Mouse (Mus musculus) layer of hippocampus, adult 9-10 months (tissue): ENCODE results near the gene Lmf1.

ENCODE experiments used
- DNase-seq: peaks from one replicate; pipeline ENCODE4 v3.0.0; 2022; ENCODE audit warnings: low spot score

Lmf1 gene

GRCm38 (mm10) chr17:25643517-25644294 lies 64.8 kb downstream of the Lmf1 start:
- no peak for DNase-seq

DNA sequence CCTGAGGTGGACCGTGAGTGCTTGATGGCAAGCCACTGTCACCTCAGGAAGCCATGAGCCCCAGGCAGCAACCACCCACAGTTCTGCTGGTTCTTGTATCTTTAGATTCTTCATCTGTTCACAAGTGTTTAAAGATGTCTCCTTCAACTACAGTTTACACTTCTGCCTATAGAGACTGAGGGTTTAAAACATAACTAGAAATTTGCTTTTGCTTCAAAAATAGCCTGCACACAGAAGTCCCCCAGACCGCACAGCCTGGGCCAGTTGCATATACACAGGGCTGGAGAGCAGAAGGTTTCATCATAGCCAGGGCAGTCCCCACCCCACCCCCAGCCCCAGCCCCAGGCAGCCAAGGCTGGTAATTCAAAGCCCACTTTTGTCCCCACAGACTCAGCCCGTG lies 65.9 kb downstream of the Lmf1 start:
- DNase-seq, result no peak

GRCm38 (mm10) chr17:25645661-25646060 lies 66.8 kb downstream of the Lmf1 start:
- no peak for DNase-seq

DNA sequence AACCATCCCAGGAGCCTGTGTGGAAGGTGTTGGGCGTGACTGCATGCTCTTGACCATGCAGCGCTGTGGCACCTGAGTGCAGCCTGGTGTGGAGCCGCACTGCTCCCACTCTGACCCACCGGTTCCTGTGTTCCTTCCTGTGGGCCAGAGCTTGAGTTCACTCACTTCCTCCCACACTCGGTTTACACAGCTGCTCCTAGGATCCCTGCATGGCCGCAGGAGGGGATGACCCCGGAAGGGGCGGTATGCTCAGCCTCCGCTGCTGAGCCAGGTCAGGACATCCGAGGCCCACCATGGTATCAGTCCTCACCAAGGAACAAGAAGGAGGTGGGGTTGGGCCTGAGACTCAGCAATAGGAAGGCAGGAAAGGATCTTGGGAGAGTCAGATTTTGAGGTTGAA lies 69.0 kb downstream of the Lmf1 start:
- DNase-seq, result no peak

DNA sequence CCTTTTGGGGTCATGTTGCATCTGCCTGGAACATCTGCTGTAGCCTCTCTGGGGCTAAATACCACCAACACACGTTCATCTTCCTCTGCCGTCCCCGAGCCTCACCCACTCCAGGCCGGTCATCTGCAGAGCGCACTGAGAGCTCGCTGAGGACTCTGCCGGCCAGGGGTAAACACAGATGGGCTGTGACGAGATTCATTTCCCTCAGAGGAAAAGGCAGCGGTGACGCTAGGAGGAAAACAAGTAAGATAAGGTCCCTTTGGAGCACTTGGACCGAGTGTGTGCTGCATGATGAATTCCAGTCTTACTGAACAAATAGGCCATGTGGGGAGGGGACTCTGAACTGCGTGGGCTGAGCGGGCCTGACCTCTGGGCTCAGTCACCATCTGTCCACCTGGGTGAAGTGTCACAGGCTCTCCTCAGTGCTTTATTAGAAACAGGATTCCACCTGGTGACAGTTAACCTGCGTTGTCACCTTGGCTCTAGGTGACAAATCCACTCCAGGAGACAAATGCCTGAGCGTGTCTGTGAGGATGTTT lies 69.9 kb downstream of the Lmf1 start:
- DNase-seq, result no peak

DNA sequence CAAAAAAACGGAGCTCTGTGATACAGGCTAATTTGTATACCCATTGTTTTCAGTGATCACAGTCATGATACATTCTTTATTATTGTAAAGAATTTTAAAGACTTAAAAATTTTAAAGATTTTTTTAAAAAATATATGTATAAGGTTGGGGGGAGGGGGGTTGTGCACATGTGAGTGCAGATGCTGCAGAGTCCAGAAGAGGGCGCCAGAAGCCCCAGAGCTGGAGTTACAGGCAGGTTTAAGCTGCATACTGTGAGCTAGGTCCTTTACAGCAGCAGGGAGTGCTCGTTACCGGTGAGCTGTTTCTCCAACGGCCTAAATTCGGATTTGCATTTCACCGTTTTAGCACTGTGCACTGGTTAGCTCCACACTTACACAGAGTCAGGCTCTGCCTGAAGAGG lies 71.8 kb downstream of the Lmf1 start:
- DNase-seq, result no peak

- no peak for DNase-seq
These were observed 73.4 kb downstream of the Lmf1 start for GRCm38 (mm10) chr17:25652272-25652671.

- no peak for DNase-seq
These were observed 77.4 kb downstream of the Lmf1 start for GRCm38 (mm10) chr17:25656142-25656825.

DNA sequence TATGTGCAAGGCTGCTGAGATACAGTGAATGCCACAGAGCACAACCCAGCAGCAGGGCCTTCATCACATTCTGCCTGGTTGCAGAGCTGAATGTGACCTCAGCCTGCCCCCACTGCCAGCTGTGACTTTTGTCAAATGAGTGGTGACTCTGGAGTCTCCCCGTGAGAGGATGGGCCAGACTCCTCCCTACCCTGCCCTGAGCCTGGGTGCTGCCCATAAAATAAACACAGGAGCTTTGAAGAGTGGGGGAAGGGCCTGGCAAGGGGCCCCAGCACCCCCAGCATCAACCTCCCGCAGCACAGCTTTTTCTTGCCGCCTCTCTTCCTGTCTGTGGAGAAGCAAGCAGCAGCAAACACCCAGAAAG lies 77.9 kb downstream of the Lmf1 start:
- no peak for DNase-seq

GRCm38 (mm10) chr17:25663213-25663835 lies 84.4 kb downstream of the Lmf1 start:
- no peak for DNase-seq

DNA sequence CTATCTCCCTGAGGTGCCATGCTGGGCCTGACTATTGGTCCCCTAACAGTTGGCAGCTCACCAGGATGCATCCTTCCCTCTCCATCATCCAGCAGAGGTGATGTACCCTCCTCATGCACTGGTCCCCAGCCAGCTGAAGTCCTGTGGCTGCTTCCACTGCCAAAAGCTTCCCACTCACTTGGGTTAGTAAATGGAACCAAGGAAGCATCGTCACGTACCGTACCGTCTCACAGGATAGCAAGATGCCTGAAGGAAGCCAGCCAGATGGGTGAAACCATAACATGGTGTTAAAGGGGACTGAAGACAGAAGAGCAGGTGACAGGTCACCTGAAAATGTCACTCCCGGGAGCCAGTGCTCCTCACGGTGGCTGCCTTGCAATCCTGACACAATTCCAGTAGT lies 86.6 kb downstream of the Lmf1 start:
- DNase-seq, result no peak

DNA sequence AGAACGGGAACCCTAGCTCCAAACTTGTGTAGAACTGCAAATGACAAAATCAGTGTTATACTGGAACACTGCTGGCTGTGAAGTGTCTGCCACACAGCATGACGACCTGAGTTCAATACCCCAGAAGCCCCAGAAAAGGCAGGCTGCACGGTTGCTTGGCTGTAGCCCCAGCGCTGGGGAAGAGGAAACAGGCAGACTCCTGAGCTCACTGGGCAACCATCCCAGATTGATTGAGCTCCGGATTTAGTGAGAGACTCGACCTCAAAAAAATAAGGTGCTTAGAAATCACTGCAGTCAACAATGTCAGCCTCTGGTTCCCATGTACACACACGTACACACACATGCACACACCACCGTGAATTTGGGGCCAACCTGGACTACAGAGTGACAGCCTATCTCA lies 87.0 kb downstream of the Lmf1 start:
- DNase-seq, result no peak

GRCm38 (mm10) chr17:25668481-25669055 lies 89.7 kb downstream of the Lmf1 start:
- no peak for DNase-seq

DNA sequence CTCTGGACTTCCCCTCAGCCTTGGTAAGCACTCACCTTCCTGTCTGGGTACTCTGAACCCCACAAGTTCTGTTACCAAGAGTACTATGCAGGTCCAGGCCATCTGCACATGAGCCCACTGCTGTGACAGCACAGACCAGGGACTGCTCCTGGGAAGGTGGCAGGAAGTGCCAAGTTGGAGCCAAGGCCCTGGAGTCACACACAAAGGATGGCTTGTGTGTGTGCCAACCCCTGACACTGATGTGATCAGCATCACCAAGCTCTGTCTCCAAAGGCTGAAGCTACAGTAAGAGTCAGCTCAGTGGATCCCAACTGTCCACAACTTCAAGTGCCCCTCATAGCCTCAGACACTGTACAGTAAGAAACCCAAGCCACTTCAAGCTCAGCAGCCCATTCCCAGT lies 94.1 kb downstream of the Lmf1 start:
- no peak for DNase-seq

DNA sequence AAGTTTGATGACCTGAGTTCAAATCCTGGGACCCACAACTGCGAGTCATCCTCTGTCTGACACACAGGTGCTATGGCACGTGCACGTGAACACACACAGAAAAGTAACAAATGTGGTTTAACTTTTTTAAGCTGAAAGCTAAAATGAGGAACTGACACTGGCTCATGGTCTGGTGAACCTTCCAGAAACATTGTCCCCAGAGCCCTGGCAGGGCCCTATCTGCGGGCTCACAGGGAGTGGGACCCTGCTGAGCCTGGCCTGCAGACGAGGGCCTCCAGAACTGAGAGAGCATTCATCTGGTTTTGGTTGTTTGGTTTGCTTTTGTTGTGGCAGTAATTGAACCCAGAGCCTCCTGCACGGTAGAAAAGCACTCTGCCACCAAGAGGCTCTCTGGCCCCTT lies 99.1 kb downstream of the Lmf1 start:
- no peak for DNase-seq

- DNase-seq, result no peak
These were observed 100.9 kb downstream of the Lmf1 start for GRCm38 (mm10) chr17:25679818-25680217.

DNA sequence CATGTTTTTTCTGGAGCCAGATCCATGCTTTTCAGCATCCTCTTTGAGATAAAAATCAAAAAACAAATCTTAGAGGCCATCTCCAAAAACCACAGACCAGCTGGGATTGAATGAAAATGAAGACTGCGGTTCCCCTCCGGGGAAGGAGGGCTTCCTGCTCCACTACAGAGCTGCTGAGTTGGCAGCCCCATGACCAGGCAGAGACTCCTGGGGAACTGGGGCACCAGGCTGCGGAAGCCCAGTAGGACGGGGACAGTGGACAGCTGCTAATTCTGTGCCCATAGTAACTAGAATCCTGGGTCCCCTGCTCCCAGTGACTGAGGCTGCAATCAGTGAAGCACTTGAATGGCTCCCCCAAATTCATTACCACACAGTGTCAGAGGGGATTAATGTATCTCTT lies 102.8 kb downstream of the Lmf1 start:
- no peak for DNase-seq

DNA sequence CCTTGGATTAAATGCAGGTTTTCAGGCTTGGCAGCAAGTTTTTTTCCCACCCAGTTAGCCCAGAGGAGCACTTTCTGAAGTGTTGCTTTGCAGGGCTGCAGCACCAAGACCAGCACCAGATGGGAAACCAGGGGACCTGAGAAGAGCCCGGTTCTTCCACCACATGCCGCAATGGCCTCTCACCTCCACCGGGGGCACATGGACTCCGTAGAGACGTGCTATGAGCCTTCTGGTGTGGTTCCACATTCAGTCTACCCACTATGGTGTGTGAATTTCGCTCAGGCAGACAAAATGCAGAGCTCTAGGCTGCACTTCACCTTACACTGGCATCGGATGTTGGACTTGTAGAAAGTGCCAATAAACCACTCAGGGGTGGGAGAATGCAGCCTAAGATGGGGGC lies 107.4 kb downstream of the Lmf1 start:
- DNase-seq, result no peak

GRCm38 (mm10) chr17:25688922-25689321 lies 110.0 kb downstream of the Lmf1 start:
- no peak for DNase-seq

GRCm38 (mm10) chr17:25696263-25696662 lies 117.4 kb downstream of the Lmf1 start:
- DNase-seq, result no peak

- DNase-seq, result peak; percentile 80
These were observed 119.6 kb downstream of the Lmf1 start for GRCm38 (mm10) chr17:25698446-25698845.

DNA sequence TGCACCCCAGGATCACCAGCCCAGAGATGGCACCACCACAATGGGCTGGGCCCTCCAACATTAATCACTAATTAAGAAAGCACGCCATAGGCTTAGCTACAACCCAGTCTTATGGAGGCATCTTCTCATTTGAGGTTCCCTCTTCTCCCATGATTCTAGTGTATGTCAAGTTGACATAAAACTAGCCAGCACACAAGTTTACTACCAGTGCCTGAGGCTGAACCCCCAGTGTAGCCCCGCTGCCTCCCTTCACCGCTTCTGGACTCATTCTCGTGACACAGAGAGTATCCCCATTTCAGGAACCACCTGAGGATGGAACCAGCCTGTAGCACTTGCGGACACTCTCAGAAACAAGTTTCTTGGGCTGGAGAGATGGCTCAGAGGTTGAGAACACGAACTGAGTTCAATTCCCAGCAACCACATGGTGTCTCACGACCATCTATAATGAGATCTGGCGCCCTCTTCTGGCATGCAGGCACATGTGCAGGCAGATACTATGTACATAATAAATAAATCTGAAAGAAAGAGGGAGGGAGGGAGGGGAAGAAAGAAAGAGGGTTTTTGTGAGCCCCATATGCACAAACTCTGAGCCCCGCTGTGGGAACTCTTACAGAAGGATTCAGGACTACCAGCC lies 122.1 kb downstream of the Lmf1 start:
- DNase-seq, result no peak
